Mouse (Mus musculus): ENCODE measurements at regions not wholly inside any gene's neighbourhood (a gene's known extent, or its start where the extent isn't known, plus 50 kb on each side); places are given as distances from the start of the nearest gene placed in this dataset.

DNA sequence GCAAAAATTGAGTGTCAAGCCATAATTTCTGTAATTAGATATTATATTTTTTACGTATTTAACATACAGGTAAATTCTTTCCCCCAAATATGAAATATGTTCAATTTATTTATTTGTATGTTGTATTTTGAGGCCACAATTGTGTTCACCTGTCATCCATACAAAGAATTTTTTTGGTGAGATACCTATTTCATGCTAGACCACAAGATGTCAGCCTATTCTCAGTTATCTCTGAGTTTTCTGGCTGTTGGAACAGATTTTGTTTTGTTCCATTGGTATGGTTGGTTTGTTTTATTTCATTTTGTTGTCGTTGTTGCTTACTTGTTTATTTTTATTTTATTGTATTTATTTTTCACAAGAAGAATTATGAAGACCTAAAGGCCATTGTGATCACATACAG is 70.3 kb upstream of the Sptlc3 start:
- Histone ChIP-seq H3K27ac (ENCODE audit: insufficient read depth, low read depth, low read length) (no peak overlapping the region), H3K4me1 (ENCODE audit: control insufficient read depth, insufficient read depth, low read length) (no peaks in the 10 kb centered on the region), H3K4me3 (ENCODE audit: insufficient read depth, low read depth, low read length) (no peak overlapping the region)
- TF ChIP-seq CTCF (IDR thresholded peaks at IDR 0.05; ENCODE audit: insufficient read depth, low read depth, low read length) (no peak), POLR2A (IDR thresholded peaks at IDR 0.05; ENCODE audit: insufficient read depth, low read depth, low read length) (no peak)
- 65% methylated on average over 2 of the region's 2 CpGs for WGBS
